Mouse (Mus musculus) neural tube, embryonic 10.5 days (tissue): Measurements from ENCODE around the gene Il12b.
"Not testable (repeated sequence)": the region's sequence is repeated elsewhere in the genome, so short reads cannot be mapped to it uniquely, and the experiment has no call there.

ENCODE experiments used
- DNase-seq: peaks from one replicate; pipeline ENCODE4 v3.0.0-alpha.2; 2017; ENCODE audit warnings: low spot score; ENCODE audit errors: extremely low spot score

Il12b gene

DNA sequence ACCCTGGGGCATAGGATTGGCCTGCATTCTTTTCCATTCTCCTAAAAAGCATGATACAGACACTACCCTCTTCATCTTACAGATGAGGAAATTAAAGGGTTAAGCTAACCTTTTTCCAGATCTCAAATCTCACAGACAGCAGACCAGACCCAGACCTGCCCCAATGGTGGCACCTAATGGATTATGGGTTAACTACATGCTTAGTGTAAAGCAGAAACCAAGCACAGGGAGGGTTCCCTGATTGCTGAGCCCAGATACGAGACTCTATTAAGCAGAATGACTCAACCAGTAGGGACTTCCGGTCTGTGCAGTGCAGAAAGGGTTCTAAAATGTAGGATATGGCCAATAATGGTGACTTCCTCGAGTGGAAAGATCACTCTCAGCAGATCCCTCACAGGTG lies 10.6 kb downstream of the Il12b start:
- DNase-seq, result no peak

DNA sequence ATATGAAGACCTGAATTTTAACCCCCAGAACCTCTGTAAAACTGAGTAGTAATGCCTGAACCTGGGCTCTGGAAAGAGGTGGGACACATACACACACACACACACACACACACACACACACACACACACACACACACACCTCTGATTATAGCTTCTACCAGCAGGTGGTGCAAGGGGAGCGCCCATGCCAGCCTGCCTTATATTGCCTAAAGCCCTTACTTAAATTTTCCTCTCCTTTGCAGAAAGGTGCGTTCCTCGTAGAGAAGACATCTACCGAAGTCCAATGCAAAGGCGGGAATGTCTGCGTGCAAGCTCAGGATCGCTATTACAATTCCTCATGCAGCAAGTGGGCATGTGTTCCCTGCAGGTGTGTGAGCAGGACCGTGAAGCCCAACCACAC lies 12.4 kb downstream of the Il12b start:
- DNase-seq, result no peak

- DNase-seq, result no peak
These were observed 13.5 kb downstream of the Il12b start for GRCm38 (mm10) chr11:44413371-44413770.

- no peak for DNase-seq
These were observed 14.7 kb downstream of the Il12b start for GRCm38 (mm10) chr11:44414605-44415004.

- no peak for DNase-seq
These were observed 17.5 kb downstream of the Il12b start for GRCm38 (mm10) chr11:44417403-44417802.

DNA sequence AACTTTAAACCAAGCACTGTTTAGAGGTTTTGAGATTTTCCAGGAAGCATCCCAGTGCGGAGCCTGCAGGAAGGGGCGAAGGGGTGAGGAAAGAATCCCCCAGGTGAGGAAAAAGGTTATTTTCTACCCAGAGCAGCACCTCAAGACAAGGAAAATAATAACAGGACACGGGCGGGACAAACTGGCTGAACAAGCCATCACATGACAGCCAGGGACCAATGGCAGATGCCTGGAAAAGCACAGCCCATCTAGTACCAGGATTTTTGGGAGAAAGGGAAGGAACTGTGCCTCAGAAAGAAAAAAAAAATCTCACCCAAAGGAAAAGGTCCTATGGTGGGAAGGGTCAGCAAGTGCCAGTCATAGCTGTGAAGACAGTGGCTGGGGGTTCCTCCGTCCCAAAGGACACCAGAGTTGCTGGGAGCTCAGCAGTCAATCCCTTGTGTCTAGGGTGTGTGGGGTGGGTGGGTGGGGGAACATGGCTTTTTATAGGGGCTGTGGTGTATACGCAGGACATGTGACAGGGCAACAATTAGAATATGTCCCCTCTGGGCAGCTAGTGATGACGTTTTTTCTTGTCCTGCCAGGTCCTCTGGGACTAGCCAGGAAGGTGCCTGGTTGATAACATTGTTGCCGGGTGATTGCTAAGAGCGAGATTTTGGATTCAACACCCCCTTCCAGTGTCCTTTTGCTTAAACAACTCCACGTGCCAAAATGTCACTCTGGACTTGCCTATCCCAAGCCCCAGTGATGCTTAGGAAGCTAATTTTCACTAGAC lies 22.7 kb downstream of the Il12b start:
- DNase-seq, result no peak

- DNase-seq, result no peak
These were observed 23.4 kb downstream of the Il12b start for GRCm38 (mm10) chr11:44423261-44423660.

DNA sequence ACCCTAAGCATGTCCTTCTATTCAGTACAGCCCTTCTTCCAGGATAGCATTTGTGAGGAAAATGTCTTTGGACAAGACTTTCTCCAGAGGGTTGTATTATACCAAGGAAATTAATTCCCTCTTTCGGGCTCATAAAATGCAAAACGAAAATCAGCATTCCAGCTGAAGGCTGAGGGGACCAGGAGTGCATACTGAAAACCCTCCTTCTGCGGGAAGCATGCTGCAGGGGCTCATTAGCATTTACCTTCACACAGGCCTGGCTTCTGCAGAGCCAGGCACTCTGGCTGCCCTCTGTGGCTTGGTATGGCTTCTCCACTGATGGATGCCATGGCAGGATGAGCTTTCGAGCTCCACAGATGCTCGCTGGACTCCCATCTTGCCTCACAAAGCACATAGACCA lies 24.1 kb downstream of the Il12b start:
- no peak for DNase-seq

DNA sequence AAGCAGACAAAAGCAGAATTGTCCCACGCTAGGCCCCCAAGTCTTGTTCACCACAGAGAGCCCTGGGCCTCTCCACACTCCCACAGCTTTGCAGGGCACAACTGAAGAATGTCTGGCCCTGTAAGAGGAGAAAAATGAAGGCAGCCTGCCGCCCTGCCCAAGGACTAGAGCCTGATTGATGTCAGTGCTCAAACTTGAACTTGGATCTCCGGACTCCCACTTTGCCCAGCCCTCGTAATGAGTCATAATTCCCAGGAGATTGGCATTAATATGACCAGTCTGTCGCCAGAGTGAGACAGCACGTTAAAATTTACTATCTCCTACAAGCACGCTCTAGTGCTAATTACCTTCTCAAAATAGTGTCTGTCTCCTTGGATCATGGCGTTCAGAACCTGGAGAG lies 25.1 kb downstream of the Il12b start:
- DNase-seq, result no peak

- DNase-seq, result no peak
These were observed 25.8 kb downstream of the Il12b start for GRCm38 (mm10) chr11:44425626-44426025.

GRCm38 (mm10) chr11:44427951-44428350 lies 28.1 kb downstream of the Il12b start:
- DNase-seq, result no peak

GRCm38 (mm10) chr11:44430036-44430435 lies 30.2 kb downstream of the Il12b start:
- DNase-seq, result no peak

DNA sequence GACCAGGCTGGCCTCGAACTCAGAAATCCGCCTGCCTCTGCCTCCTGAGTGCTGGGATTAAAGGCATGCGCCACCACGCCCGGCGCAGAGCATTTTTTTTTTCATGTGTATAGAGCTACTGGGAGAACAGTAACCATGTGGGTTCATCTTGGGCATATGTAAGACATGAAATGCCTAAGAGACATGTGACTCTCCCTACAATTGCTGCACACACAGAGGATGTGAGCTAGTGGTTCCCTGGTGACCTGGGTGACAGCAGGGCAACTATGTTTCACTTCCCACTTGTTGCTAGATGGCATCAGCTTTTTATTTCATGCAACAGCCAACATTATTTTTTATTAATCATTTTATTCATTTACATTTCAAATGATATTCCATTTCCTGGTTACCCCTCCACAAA lies 37.9 kb downstream of the Il12b start:
- DNase-seq, result no peak

- DNase-seq, result no peak
These were observed 51.2 kb downstream of the Il12b start for GRCm38 (mm10) chr11:44451046-44451445.

DNA sequence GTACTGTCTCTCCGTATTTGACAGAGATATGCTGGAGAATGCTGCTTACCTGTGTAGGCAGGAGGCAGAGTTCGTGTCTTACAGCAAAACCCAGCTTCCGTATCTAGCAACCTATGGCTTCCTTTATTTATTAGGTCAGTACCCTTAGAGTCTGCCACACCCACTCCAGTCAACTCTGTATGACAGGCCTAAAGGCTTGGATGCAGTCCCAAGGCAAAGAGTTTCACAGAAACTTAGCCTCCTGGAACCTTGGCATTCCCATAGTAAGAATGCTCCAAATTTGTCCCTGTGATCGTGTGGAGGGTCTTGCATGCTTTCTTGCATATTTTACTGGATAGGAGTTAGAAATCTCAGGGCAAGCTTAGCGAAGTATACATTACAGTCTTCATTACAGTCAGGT lies 52.2 kb downstream of the Il12b start:
- not testable (repeated sequence) for DNase-seq

DNA sequence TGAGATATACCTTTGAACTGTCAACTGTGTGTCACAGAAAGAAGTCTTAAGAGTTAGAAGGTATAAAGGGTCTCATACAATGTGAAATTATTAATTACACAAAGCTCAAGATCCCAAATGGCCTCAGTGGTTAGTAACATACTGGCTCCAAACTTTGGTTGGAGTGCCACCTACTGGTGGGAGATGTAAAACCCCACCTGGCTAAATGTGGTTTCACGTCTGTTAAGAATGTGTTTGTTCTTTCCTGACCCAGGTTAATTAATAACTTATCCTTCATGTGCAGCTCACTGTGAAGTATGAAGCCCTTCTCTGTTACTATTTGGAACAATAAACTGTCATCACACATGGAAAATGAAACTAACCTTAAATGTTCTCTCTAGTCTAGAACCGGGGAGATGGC lies 53.6 kb downstream of the Il12b start:
- peak; percentile 20 for DNase-seq

GRCm38 (mm10) chr11:44461493-44461892 lies 61.6 kb downstream of the Il12b start:
- DNase-seq, result no peak
